Mouse (Mus musculus) gastrocnemius, adult 18-20 months (tissue): ENCODE measurements around the gene Ppp2r5c. TPM values are rescaled to one million over a fixed set of nuclear protein-coding genes. Genes with fewer than 3 reads are reported as not detected.
A peak's percentile ranks its signal among the peaks of the same experiment; 100 is the strongest.

ENCODE experiments used
- DNase-seq: peaks from one replicate; pipeline ENCODE4 v3.0.0; 2021; ENCODE audit warnings: low spot score
- total RNA-seq, 2 experiments: library from RNA; stranded (reverse); gene quantifications; 2 replicates each; pipeline ENCODE4 v1.2.3; 2021

Gene Ppp2r5c
- total RNA-seq, 2 experiments from 2014 or later = 66.5 to 75.7 TPM

DNA sequence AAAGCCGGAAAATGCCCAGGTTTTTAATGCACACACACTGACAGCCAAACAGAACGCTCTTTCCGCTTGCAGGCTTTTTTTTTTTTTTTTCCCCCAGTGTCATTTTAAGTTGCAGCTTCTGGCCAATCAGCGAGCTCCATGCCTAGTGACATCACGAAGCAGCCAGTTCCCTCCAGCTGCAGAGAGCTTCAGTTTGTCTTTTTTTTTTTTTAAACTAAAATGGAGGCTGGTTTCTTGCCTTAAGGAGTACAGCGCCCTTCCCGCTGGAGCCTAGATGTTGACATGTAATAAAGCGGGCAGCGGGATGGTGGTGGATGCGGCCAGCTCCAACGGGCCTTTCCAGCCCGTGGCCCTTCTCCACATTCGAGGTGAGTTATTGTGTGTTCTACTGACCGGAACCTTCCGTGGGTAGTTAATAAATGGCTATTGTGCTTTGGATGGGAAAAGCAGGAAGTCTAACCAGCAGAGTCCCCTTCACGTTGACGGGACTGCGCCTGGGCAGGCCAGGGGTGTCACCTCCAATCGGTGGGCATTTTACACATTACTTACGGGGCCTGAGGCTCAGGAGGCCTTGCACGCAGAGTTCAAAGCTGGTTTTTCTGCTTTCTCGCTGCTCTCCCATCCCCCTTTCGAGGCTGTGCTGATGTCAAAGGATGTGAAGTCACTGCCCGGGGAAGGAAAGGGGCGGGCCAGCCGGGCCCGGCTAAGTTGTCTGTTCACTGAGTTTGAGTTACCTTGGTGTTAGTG is 38.8 kb downstream of the Ppp2r5c start:
- DNase-seq = peak; percentile 83

DNA sequence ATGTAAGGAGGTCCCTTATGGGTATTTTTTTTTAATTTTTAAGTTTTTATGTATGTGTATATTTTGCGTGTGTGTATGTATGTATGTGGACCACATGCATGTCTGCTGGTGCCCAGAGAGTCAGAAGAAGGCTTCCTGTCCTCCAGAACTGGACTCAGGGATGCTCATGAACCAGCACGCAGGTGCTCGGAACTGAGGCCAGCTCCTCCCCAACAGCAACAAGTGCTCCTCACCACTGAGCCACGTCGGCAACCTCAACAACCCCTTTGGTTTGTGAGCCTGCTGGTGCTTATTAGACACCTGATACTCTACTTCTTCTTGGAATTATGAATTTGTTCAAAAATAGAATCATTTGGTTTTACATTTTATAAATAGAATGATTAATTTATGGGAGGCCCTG is 39.9 kb downstream of the Ppp2r5c start:
- no peak for DNase-seq

DNA sequence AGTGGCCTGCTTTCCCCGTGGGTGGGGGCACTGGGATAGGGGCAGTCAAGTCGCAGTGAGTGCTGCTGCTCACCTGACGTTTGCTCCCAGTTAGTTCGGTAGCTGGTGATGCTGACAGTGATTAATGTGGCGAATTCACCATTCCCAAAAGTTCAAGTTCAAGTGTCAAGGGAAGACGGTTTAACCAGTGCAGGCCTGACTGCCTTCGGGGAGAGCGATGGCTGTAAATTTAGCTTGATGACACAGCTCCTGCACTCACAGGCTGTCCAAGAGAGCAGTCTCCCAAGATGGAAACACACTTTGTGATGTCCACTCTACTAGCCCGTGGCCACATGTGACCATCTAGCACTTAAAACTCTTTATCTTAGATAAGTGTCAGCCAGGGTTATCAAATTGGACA is 41.1 kb downstream of the Ppp2r5c start:
- DNase-seq = no peak

DNA sequence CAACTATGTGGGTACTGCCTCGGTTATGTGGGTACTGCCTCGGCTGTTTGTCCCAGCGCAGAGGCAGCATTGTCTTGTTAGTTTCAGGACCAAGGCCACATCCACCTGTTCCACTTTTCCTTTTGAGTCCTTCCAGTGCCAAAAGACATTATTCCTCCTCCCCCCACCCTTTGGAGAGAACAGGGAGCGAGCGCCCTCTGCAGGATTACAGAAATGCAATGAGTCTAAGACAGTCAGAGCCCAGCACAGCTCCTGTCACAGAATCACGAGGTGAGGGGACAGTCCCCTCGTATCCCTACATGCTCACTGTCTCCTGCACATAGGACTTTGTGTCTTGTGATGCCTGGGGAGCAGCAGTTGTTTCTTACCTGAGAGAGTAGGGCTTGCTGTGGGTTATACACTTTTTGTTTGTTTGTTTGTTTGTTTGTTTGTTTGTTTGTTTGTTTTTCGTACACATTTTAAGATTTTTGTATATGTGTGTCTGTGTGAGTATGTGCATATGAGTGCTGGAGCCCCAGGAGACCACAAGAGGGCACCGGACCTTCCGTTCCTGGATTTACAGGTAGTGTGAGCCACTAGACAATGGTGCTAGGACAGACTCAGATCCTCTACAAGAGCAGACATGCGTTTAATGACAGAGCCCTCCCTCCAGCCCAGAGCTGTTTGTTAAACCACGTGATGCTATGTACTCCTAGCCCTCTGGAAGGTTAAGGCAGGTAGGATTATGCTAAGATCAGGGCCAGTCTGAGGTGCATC is 43.2 kb downstream of the Ppp2r5c start:
- DNase-seq = no peak

DNA sequence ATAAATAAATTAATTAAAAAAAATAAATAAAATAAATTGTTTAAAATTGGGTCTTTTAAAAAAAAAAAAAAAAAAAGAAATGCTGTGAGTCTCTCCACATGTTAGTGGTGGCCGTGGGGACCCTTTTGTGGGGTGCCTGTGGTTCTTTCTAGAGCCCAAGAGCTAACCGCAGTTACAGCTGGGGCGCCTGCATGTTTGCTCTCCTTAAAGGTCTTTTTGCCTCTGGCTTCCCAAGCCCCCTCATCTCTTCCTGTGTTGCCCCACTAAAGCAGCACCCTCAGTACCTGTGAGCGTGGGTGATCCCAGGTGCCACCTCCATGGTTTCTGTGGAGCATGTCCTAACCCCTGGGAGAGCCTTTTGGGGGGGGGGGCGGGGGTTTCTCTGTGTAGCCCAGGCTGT is 45.5 kb downstream of the Ppp2r5c start:
- DNase-seq = no peak

DNA sequence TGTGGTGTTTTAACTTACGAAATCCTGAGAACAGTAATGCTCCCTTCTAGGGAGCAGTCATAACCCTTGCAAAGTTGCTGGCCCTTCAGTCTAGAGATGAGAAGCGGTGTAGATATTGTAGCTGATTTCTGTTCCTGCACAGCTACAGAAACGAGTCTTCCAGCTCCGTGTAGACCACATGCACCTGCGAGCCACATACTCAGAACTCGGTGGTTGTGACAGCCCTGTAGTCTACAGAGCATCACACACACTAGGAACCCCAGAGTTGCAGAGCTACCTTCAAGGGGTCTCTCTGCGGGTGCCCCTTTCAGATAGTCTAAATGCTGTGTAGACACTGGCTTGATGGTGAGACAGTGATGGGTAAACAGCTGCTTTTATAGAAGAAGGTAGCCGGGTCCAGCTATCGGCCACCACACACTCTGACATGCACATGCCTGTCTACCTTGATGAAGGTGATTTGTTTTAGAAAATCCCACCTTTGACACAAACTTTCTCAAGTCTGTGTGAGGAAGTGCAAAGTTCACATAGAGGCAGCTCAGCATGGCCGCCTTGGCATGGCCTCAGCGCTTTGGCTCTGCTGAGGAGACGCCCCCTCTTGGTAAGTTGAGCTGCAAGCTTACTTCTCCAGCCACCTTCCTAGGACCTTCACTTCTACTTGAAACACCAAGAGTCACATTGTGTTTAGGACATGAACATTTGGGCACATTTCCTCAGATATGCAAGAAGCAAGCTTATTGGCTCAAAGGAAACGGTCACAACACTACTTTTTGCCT is 46.9 kb downstream of the Ppp2r5c start:
- DNase-seq = no peak

DNA sequence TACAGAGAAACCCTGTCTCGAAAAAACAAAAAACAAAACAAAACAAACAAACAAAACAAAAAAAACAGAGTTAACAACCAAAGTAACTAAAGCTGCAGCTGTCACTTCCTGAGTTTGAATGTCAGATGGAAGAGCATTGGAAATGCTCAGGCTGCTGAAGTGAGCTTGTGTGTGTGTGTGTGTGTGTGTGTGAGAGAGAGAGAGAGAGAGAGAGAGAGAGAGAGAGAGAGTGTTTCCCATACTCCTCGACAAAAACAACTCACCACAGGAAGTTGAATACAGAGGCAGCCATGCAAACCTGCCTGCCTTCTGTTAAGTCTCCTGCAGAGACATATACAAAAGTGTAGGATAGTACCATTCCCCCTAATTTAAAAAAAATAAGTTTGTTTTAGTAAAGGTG is 47.9 kb downstream of the Ppp2r5c start:
- no peak for DNase-seq

DNA sequence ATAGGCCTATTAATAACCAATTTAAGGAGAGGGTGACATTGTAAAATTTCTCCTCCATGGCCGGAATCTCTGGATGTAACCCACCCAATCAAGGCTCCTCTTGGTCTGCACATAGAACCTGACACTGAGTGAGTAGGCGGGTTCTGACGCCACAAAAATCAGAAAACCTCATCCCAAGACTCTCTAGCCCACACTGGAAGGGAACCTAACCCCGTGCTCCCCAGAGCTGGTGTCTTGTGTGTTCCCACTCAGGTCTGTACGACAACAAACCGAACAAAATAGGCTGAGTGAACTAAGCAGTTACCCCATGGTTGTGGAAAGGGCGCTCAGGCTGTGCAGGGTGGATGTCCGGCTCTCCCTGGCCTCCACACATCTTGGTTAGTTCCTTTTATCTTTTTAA is 48.3 kb downstream of the Ppp2r5c start:
- no peak for DNase-seq

DNA sequence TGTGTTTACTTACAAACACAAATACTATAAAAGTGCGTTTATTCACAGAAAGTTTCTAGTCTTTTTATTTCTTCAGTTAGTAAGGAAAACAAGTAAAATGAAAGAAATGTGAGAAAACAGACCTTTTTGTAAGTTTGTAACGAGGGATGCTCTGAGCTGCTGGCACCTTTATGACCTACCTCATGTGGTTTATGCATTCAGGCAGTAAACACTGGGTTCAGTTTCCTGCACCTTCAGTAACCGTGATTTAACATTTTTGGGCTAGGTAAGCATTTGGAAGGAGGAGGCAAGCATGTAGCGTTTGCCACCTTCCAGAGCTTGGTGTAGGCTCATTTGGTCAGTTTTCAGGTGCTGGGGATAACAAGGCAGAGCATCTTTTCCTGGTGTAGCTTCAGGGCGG is 49.1 kb downstream of the Ppp2r5c start:
- DNase-seq = no peak

DNA sequence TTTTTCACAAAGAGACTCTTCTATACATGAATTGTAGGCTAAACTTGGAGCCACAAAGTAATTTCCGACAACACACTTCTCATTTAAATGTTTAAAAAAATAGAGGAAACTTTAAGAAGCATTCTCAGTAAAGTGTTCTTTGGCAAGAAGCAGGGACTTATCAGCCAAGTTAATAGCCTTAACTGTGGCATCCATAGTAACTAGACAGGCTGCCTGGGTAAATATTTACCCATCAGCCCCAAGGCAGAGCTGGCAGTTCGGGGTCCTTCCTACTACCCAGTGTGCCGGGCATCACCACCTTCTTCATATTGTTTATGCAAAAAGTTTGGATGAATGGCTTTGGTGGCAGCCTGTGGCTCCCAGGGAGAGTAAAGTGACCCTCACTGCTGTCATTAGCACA is 50.1 kb downstream of the Ppp2r5c start:
- DNase-seq = no peak

DNA sequence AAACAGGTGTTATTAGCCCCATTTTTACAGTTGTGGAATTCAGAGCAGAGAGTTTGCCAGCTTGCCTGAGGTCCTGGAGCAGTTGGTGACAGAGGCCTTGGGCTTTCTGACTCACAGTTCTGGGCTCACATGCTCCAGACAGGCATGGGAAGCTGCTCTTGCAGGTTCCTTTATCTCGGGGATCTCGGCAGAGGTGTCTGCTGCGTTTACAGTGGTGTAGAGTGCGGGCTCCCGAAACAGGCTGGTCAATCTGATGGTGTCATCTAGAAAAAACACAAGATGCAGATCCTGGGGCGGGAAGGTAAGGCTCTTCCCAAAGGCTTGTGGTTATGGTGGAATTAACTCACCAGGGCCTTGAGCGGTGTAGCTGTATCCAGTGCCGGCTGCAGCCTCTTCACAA is 50.6 kb downstream of the Ppp2r5c start:
- DNase-seq = no peak

DNA sequence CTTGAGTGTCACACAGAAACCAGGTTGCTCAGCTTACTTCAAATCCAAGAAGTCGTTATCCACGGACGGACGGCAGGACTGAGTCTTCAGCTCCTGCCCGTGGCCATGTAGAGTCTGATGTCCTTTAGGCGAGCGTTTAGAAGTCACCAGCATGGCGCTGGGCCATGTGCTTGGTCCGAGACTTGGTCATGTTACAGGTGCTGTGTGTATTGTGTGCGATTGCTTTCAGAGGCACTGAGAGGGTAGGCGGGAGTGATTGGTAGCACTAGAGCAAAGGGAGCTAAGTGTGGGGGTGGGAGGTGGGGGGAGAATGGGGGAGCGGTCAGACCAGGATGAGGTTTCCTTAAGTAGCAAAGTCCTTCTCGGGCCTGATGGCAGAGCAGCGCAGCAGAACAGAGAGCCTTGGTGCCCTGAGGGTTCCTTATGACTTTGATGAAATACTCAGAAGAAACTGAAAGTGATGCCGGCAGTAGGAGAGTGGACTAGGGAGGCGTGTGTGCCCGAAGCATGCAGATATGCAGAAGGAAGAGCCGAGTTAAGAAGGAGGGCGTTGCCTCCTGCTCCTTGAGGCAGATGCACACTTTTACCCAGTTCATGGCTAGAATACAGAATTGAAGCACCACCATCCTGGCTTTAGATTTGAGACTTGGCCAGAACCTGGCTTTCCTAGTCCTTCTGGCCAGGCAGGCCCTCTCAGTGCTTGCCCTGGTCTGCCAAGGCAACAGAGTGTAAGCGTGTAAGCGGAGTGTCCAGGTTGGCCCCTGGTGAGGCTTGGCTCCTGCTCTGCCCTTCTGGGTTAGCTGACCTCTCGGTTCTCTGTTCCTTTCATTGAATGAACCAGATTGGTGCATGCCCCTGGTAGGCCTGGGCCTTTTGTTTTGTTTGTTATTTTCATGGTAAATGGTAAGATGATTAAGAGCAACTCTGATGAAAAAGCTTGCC is 51.6 kb downstream of the Ppp2r5c start:
- DNase-seq = no peak

DNA sequence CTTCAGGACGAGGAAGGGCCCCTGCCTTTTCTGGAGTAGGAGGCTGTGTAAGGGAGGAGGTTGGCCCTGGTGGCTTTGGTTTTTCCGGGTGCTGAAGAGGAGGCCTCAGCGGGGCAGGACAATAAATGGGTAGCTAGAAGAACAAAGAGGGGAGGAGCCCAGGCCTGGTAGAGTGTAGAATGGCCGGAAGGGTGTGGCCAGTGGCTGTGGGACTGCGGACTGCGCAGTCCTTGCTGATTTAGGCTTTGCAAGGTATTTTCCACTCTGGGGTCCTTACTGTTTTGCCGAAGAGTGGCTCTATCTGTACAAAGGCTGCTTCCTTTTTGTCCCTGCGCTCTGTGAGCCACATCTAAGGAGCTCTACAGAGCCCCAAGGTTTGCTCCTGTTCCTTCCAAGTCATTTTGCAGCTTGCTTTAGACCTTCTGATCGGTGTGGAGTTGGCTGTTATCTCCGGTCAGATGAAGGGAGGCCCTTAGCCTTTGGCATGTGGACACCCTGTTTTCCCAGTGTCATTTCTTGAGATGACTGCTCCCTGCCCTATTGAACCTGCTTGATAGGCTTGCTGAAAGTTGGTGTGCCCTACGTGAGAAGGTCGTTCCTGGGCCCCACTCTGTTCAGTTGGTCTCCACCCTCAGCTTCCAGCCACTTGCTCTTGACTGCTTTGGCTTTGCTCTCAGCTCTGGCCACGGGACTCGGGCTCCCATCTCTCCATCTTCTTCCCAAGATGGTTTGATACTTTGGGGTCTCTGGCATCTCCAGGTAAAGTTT is 52.5 kb downstream of the Ppp2r5c start:
- DNase-seq = no peak

DNA sequence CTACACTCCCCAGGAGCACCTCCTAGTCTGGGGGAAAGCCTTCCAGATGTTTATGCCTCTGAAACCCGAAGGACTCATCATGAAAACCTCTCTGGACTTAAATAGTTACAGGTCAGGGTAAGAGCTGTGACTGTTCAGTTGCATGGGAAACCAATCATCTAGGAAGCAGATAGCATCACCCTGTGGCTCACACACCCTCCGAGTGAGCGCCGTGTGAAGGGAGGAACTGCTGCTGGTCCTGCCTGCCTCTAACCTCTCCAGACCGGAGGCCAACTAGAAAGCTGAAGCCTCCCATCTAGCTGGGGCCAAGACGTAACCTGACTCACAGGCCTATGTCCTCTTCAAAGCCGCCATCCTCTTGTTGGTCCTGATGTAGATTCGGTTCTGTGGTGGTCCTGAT is 53.2 kb downstream of the Ppp2r5c start:
- DNase-seq = no peak

DNA sequence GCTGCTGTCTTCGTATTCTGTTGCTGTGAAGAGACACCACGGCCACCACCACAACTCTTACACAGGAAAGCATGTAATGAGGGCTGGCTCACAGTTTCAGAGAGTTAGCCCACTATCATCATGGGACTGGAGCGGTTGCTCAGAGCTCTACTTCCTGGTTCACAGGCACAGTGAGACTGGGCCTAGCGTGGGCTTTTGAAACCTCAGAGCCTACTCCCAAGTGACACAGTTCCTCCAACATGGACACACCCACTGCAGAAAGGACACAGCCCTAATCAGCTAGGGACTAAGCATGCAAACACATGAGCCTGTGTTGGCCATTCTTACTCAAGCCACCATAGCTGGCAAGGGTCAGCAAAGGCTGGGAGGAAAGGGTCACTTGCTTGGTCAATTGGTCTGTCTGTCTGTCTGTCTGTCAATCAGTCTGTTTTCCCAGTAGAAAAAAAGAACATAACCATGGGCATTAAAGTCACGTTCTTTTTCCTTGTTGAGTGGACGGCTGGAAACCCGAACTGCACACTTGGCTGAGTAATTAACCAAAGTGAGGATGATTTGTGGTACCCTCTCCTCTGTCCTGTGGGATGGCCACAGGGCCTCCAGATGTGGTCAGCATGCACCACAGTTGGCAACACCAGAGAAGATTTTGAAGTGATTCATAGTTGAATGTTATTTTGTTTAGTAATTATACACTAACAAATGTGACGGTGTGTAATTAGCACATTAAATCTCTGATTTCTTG is 56.7 kb downstream of the Ppp2r5c start:
- DNase-seq = no peak

DNA sequence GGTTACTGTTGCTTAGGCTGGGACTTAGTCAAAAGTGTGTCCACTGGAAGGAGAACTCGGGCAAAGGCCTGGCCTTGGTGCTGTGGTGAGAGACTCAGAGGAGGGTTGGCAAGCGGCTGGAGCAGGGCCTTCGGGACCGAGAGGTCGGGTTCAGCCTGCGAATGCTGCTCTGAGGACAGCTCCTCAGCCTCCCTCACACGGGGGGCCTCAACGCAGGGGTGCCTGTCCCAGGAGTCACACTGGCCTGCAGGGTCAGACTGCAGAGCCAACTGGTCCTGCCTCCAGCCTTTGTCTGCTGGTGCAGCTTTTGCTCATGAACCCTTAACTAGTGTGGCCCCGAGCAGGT is 57.2 kb downstream of the Ppp2r5c start:
- DNase-seq = no peak

DNA sequence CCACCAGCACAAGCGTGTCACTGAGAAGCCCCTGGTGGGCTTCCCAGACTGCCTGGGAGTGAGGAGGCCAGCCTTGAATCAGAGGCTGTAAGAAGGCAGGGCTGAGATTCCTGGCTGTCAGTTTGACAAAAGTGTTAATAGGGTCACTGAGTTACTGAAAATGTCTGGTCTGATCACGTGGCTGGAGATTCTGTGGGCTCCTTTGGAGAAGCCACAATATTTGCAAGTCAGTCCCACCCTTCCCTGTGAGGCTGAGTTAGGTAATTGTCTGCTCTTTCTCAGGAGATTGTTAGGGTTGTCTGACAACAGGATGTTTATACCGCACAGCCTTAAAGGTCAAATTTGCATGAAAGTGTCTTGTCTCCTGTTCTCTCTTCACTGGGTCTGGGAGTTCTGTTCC is 57.9 kb downstream of the Ppp2r5c start:
- no peak for DNase-seq

DNA sequence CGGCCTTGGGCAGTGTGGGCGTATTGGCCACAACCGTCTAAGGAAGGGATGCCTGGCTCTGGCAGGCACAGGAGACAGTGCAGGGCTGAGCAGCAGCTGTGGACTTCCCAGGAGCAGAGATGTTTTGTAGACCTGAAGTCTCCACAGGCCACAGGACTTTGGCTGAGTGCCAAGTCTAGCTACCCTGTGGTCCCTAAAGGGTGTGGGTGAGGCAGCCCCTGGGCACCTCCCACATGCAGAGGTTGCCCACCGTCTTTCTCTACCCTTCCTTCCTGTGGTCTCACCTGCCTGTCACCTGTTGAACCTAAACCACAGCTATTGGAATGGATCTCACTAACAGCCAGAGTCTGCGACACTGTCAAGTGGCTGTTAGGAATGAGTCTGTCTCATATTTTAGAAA is 59.1 kb downstream of the Ppp2r5c start:
- DNase-seq = no peak

DNA sequence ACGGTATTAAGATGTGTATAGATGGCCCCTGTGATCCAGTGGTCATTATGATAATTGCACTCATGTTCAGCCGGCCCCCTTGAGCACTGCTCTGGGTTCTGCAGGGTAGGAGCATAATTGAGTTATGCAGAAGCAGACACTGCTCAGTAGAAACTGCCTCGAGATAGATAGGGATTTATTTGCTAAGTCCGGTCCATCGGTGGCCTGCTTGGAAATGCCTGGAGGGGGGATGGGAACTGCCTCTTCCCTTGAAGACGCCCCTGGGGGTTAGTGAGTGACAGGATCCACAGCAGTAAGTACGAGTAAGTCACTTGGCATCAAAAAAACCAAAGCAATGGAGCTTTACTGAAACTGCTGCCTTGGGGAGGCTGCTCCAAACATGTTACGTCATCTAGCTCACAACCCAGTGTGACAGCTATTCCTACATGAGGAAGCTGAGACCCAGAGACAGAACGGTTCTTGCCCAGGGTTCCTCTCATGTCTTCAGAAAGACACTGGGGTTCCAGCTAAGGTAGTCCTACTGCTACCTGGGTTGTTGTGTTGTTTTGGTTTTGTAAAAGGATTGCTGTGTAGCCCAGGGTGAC is 60.9 kb downstream of the Ppp2r5c start:
- no peak for DNase-seq

DNA sequence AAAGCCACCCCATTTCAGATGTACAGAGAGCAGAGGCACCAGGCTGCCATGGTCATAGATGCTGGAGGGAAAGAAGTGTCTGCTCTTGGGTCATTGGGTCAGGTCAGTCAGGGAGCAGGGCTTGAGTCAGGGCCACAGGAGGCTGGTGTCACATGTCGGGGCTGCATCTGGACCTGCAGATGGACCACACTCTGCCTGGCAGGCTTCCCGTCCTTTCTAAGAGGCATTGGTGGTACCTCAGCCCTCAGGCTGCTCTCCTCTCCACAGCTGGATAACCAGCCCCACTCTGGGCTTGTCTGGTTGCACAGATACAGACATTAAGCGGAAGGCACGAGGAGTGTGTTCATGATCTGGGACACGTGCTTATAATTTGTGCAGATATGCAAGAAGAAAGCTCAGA is 61.8 kb downstream of the Ppp2r5c start:
- no peak for DNase-seq
